Mouse (Mus musculus) heart, postnatal 0 days (tissue): Measurements from ENCODE around the gene Cdk19. TPM values are rescaled to one million over a fixed set of nuclear protein-coding genes. Genes with fewer than 3 reads are reported as not detected.
"Not testable (repeated sequence)": the region's sequence is repeated elsewhere in the genome, so short reads cannot be mapped to it uniquely, and the experiment has no call there.

ENCODE experiments used
- ATAC-seq: fragments of 200-750 bp; cut with Nextera tagmentation; 2 replicates; pipeline ENCODE4 v1.8.0; 2017; ENCODE audit warnings: low read depth, moderate number of reproducible peaks, moderate library complexity; ENCODE audit not compliant: insufficient read depth
- DNase-seq: peaks from one replicate; pipeline ENCODE4 v3.0.0-alpha.2; 2016; ENCODE audit warnings: low spot score
- H3K27ac ChIP-seq: fragments of 300-500 bp; sonication (generic); 2 replicates; pipeline ENCODE4 v1.5.1; 2014; ENCODE audit warnings: low read depth, mild to moderate bottlenecking
- H3K27me3 ChIP-seq: fragments of 300-500 bp; sonication (generic); 2 replicates; pipeline ENCODE4 v1.6.1; 2014; ENCODE audit warnings: low read length, mixed read lengths; ENCODE audit not compliant: control insufficient read depth, insufficient read depth
- H3K36me3 ChIP-seq: fragments of 300-500 bp; sonication (generic); replicated peaks from 2 replicates; pipeline ENCODE4 v1.6.1; 2014; ENCODE audit warnings: low read length, mixed read lengths; ENCODE audit not compliant: control insufficient read depth, insufficient read depth
- H3K4me1 ChIP-seq: fragments of 300-500 bp; sonication (generic); 2 replicates; pipeline ENCODE4 v1.6.1; 2014; ENCODE audit warnings: antibody characterized with exemption; ENCODE audit not compliant: control insufficient read depth, insufficient read depth
- H3K4me2 ChIP-seq: fragments of 300-500 bp; sonication (generic); 2 replicates; pipeline ENCODE4 v1.6.1; 2014; ENCODE audit warnings: low read depth, mild to moderate bottlenecking, low read length, moderate library complexity
- H3K4me3 ChIP-seq: fragments of 300-500 bp; sonication (generic); 2 replicates; pipeline ENCODE4 v1.5.1; 2014; ENCODE audit warnings: low read depth, low read length
- H3K9ac ChIP-seq: fragments of 300-500 bp; sonication (generic); replicated peaks from 2 replicates; pipeline ENCODE4 v1.6.1; 2014; ENCODE audit warnings: low read depth, low read length, mixed read lengths
- H3K9me3 ChIP-seq: fragments of 300-500 bp; sonication (generic); replicated peaks from 2 replicates; pipeline ENCODE4 v1.6.1; 2016; ENCODE audit warnings: low read length; ENCODE audit not compliant: control insufficient read depth
- CTCF ChIP-seq: IDR thresholded peaks from 2 replicates; pipeline ENCODE4 v1.5.1; 2016; ENCODE audit warnings: antibody characterized with exemption, control low read depth, low read depth
- EP300 ChIP-seq: IDR thresholded peaks from 2 replicates; pipeline ENCODE4 v1.6.1; 2016; ENCODE audit warnings: antibody characterized with exemption, low read depth
- WGBS: fragments of 180-500 bp; shearing (Covaris S2); extraction: QIAGEN DNeasy Blood & Tissue Kit; methylation state at CpG from one replicate; pipeline ENCODE4 v1.1.7; 2014; 5-methylcytosine and 5-hydroxymethylcytosine counted together
- polyA plus RNA-seq: library from polyadenylated mRNA; unstranded; fragments of >200 nt; fragmentation: Nextera tagmentation; extraction: Ambion mirVana; gene quantifications from 2 replicates; pipeline ENCODE4 v1.2.1, GENCODE M21; 2015
- total RNA-seq: library from RNA; depleted of rRNA; stranded (reverse); fragments of >200 nt; gene quantifications from 2 replicates; pipeline ENCODE4 v1.2.3, GENCODE M21; 2014; ENCODE audit warnings: low replicate concordance

The Cdk19 gene
- total and polyA plus RNA-seq, 2 experiments from 2014 or later = 3.1 to 11.6 TPM

GRCm38 (mm10) chr10:40512185-40512584, 172.8 kb downstream of the Cdk19 start:
- H3K9ac ChIP-seq = no peak overlapping the region
- ATAC-seq = no peak
- no peak for DNase-seq
- no peaks in the 10 kb centered on the region for H3K27me3 ChIP-seq
- H3K36me3 ChIP-seq = no peaks in the 10 kb centered on the region
- H3K27ac ChIP-seq = no peak overlapping the region
- H3K4me2 ChIP-seq = no peak overlapping the region
- H3K9me3 ChIP-seq = no peaks in the 10 kb centered on the region
- 95% methylated on average over 6 of the region's 6 CpGs for WGBS
- no peaks in the 10 kb centered on the region for H3K4me1 ChIP-seq
- H3K4me3 ChIP-seq = no peak overlapping the region
- TF ChIP-seq CTCF (no peak), EP300 (no peak)

- not testable (repeated sequence) for H3K36me3 ChIP-seq, H3K27me3 ChIP-seq, H3K9me3 ChIP-seq, H3K4me3 ChIP-seq, ATAC-seq, H3K27ac ChIP-seq, H3K4me2 ChIP-seq, DNase-seq, H3K9ac ChIP-seq, H3K4me1 ChIP-seq
- WGBS = 88% methylated on average over 7 of the region's 7 CpGs
Observed at GRCm38 (mm10) chr10:40512996-40513395, 173.6 kb downstream of the Cdk19 start.

- H3K4me2 ChIP-seq = no peak overlapping the region
- no peak for ATAC-seq
- H3K9me3 ChIP-seq = no peaks in the 10 kb centered on the region
- 77% methylated on average over 5 of the region's 5 CpGs for WGBS
- no peak overlapping the region for H3K4me3 ChIP-seq
- no peak overlapping the region for H3K9ac ChIP-seq
- no peak for DNase-seq
- no peaks in the 10 kb centered on the region for H3K4me1 ChIP-seq
- H3K27ac ChIP-seq = peak overlapping the region; percentile 30; the same call in 1 of the 2 replicates
- no peak for TF ChIP-seq EP300
- H3K36me3 ChIP-seq = no peaks in the 10 kb centered on the region
- H3K27me3 ChIP-seq = no peaks in the 10 kb centered on the region
Observed at GRCm38 (mm10) chr10:40515225-40515681, 175.9 kb downstream of the Cdk19 start.

- Histone ChIP-seq H3K9me3 (no peaks in the 10 kb centered on the region), H3K36me3 (no peaks in the 10 kb centered on the region), H3K27me3 (no peaks in the 10 kb centered on the region), H3K4me2 (no peak overlapping the region), H3K27ac (no peak overlapping the region), H3K4me1 (no peaks in the 10 kb centered on the region), H3K9ac (no peak overlapping the region), H3K4me3 (no peak overlapping the region)
- TF ChIP-seq CTCF = no peak
- no peak for TF ChIP-seq EP300
- WGBS = 40% methylated on average over 4 of the region's 4 CpGs
- DNase-seq (no peak), ATAC-seq (no peak)
Observed at GRCm38 (mm10) chr10:40516421-40516820, 177.1 kb downstream of the Cdk19 start.

GRCm38 (mm10) chr10:40519586-40519985, 180.2 kb downstream of the Cdk19 start:
- WGBS = 54% methylated on average over 4 of the region's 4 CpGs
- H3K4me1 ChIP-seq = no peaks in the 10 kb centered on the region
- DNase-seq = no peak
- TF ChIP-seq EP300 (no peak), CTCF (no peak)
- ATAC-seq = no peak
- no peak overlapping the region for H3K9ac ChIP-seq
- H3K4me2 ChIP-seq = no peak overlapping the region
- no peak overlapping the region for H3K27ac ChIP-seq
- H3K4me3 ChIP-seq = no peak overlapping the region
- no peaks in the 10 kb centered on the region for H3K36me3 ChIP-seq
- H3K27me3 ChIP-seq = no peaks in the 10 kb centered on the region
- H3K9me3 ChIP-seq = no peaks in the 10 kb centered on the region

GRCm38 (mm10) chr10:40521579-40521978, 182.2 kb downstream of the Cdk19 start:
- Histone ChIP-seq H3K4me3 (no peak overlapping the region), H3K36me3 (no peaks in the 10 kb centered on the region), H3K4me2 (no peak overlapping the region), H3K9ac (no peak overlapping the region), H3K9me3 (no peaks in the 10 kb centered on the region), H3K4me1 (no peaks in the 10 kb centered on the region), H3K27me3 (no peaks in the 10 kb centered on the region), H3K27ac (peak overlapping the region; percentile 20; the same call in 1 of the 2 replicates)
- no peak for TF ChIP-seq EP300
- no peak for TF ChIP-seq CTCF
- no peak for ATAC-seq
- 51% methylated on average over 12 of the region's 12 CpGs for WGBS
- DNase-seq = peak; percentile 14
